Mouse (Mus musculus) heart, postnatal 0 days (tissue): ENCODE measurements around the gene Soat2.

ENCODE experiments used
- CTCF ChIP-seq: IDR thresholded peaks from 2 replicates; pipeline ENCODE4 v1.5.1; 2016; ENCODE audit warnings: antibody characterized with exemption, control low read depth, low read depth
- EP300 ChIP-seq: IDR thresholded peaks from 2 replicates; pipeline ENCODE4 v1.6.1; 2016; ENCODE audit warnings: antibody characterized with exemption, low read depth

- TF ChIP-seq CTCF (no peak), EP300 (no peak)
Observed at GRCm38 (mm10) chr15:102144274-102144711, 6.0 kb upstream of the Soat2 start, which contains the start of gene Igfbp6.
